In genomic region chr7:78061631-78062030, GRCm38 (mm10) we compare ENCODE assay signal across 9 mouse cellular contexts.
DNase-seq lines count a peak whose midpoint lies in the region.
"Had no signal": no experiment of that assay in that cellular context is flagged by ENCODE, and none has a peak within 500 bp of the region (broad histone marks: within the 10 kb centered on the region; RNA-seq: fewer than 3 reads in every experiment).

No protein-coding gene starts in this region.

- DNase-seq in adrenal gland, adult 8-10 months = peak; percentile 8
- DNase-seq in adrenal gland, postnatal 4 days (ENCODE audit: low spot score in 2 of 2) = no peak
- peak; percentile 9 for DNase-seq in layer of hippocampus, adult 9-11 months
- DNase-seq in layer of hippocampus, adult 11-12 months (ENCODE audit: low spot score) = no peak
- peak; percentile 23 for DNase-seq in MN1 (ENCODE audit: low spot score)
- no peak for DNase-seq in kidney, postnatal 4 days
- DNase-seq: cerebellum, postnatal 10 days; gastrocnemius, postnatal 25 days; heart, postnatal 36 days had no signal

Comparison
In these comparisons a context has a peak if more than half of its experiments do, and no peak if none do; other contexts are left out.
1. DNase-seq: peak in adrenal gland, adult 8-10 months (single experiment), layer of hippocampus, adult 9-11 months (single experiment) and MN1 (single experiment); none in adrenal gland, postnatal 4 days (0 of 2), layer of hippocampus, adult 11-12 months (single experiment) and kidney, postnatal 4 days (0 of 2).